Mouse (Mus musculus): ENCODE measurements around the gene 4930522H14Rik.

The 4930522H14Rik gene

GRCm38 (mm10) chr4:109531111-109531510, at the start of gene 4930522H14Rik:
TSS of gene 4930522H14Rik (minus strand) at chr4:109531297.
- no peak for DNase-seq

DNA sequence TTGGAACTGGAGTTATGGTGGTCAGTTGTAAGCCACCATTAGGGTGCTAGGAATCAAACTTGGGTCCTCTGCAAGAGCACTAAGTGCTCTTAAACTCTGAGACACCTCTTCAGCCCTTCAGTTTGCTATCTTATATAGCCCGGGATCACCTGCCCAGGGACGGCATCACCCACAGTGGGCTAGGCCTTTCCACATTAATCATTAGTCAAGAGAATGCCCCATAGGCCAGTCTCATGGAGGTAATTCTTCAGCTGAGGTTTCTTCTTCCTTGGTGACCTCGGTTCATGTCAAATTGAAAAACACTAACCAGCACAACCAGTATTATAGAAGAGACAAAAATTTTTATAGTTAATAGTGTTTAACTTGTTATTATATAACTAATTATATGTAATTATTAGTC, 47.3 kb upstream of the 4930522H14Rik start:
- no peak for DNase-seq

DNA sequence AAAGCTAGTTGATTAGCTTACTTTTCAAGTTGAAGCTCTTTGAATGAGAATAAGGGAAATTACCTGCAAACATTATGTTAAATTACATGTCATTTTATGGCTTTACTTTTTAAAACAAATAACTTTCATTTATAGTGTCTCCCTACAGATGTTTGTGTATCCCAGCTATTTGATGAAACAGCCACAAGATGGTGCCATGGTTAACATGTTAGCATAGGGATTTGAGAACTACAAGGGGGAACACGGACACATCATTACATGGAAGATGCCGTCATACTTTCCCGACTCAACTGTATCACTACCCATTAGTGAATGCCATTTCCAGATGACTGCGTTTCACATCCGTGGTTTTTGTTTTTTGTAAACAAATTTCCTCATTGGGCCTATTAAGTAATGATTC, 45.8 kb upstream of the 4930522H14Rik start:
- DNase-seq = peak in 1 of 2 experiments; percentile 23

GRCm38 (mm10) chr4:109574845-109575244, 43.7 kb upstream of the 4930522H14Rik start:
- DNase-seq = no peak

DNA sequence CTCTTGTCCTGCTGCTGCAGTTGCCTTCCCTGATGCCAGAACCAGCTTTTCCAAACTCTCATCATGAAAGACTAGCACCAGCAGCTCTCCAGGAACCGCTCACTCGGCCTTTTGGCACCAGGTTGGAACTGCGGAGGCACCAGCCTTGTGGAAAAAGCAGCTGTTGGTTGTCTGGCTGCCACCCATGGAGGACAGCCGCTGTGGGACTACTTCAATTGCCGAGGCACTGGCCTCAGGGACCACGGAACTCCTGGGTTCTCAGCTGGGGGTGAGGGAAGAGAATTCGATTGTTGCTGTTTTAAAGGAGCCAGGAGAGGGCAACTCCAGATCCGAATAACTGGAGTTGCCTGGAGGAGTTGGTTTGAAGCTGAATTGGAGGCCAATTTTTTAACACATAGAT, 43.2 kb upstream of the 4930522H14Rik start:
- DNase-seq = no peak

DNA sequence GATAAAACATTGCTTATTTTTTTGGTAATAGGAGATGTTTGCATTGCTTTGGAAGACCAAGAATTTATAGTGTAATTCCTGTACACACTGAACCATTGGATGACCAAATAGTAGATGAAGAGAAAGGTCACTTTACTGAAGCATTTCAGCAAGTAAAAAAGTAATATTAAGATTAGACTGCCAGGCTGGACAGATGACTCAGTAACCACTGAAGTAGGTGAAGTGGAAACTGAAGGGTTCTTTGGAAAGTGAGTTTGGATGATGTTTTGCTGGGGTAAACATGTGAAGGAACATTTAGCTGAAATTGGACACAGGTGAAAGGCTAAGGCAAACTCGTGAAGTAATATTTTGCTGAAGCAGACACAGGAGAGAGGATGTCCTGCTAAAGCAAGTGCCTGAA, 41.5 kb upstream of the 4930522H14Rik start:
- no peak for DNase-seq

DNA sequence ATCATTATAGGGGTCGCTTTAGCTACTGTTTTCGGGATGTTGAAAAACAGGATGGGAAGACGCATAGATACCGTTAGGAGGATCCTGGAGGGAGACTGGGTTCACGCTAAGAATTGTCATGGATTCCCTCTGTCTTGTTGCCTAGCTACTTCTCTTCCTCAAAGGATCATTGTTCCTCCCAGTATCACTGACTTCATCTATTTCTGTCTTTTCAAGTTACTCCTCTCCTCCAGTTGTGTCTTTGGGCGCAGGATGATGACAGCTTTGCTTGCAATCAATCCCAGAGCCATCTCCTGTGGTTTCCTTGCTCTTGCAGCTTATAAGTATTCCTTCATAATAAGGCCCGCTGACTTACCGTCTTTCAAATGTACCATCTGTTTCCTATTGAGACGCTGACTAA, 38.3 kb upstream of the 4930522H14Rik start:
- no peak for DNase-seq

GRCm38 (mm10) chr4:109568959-109569358, 37.9 kb upstream of the 4930522H14Rik start:
- no peak for DNase-seq

- no peak for DNase-seq
Measured at GRCm38 (mm10) chr4:109564711-109565110, 33.6 kb upstream of the 4930522H14Rik start.

- peak; percentile 40 to 51 for DNase-seq
Measured at GRCm38 (mm10) chr4:109550338-109551150, 19.4 kb upstream of the 4930522H14Rik start.

GRCm38 (mm10) chr4:109547306-109547705, 16.2 kb upstream of the 4930522H14Rik start:
- DNase-seq = no peak

GRCm38 (mm10) chr4:109546538-109546937, 15.4 kb upstream of the 4930522H14Rik start:
- DNase-seq = no peak

DNA sequence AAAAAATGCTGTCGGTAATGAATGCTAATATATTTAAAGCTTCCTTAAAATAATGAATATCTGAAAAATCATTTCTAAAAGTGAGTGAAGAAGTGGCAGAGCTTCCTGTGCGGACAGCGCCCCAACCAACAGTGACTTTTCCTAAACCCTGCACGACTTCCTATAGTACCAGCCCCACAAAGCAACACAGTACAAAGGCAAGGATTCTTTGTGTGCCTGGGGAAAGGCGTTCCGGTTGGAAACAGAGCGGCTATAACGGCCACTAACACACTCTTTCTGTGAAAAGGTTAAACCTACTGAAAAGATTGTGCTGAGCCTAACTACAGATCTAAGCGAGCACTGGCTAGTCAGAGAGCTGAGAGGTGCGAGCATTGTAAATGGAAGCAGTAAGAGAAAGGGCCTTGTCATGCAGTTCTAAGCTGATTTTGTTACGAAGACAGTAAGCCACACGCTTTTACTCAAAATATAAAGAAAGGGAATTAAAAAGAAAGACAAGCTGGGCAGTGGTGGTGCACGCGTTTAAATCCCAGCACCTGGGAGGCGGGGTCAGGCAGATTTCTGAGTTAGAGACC, 766 bp downstream of the 4930522H14Rik start:
- DNase-seq = no peak

- peak; percentile 72 to 75 for DNase-seq
Measured at GRCm38 (mm10) chr4:109504885-109505284, 26.2 kb downstream of the 4930522H14Rik start.

DNA sequence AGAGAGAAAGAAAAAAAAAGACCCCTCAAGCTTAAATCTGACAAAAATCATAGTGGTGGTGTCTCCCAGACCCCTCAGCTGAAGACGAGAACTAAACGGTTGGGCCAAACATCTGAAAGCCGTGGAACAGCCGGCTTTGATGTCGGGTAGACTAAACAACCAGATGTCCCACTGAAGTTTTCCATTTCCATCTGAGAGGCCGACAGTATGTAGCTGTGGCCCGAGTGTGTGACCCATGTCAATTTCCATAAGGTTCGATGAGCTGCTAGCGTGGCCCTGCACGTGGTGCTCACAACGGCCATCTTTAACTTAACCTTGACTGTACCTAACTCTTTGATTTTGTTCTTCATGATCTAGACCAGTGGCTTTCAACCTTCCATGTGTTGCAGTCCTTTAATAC, 32.6 kb downstream of the 4930522H14Rik start:
- DNase-seq = no peak

GRCm38 (mm10) chr4:109493581-109493980, 37.5 kb downstream of the 4930522H14Rik start:
- DNase-seq = no peak

- no peak for DNase-seq
Measured at GRCm38 (mm10) chr4:109488812-109489211, 42.3 kb downstream of the 4930522H14Rik start.

- no peak for DNase-seq
Measured at GRCm38 (mm10) chr4:109484621-109485020, 46.5 kb downstream of the 4930522H14Rik start, which contains the start of gene Rnf11. TSS of gene Rnf11 (minus strand) at chr4:109484728.

DNA sequence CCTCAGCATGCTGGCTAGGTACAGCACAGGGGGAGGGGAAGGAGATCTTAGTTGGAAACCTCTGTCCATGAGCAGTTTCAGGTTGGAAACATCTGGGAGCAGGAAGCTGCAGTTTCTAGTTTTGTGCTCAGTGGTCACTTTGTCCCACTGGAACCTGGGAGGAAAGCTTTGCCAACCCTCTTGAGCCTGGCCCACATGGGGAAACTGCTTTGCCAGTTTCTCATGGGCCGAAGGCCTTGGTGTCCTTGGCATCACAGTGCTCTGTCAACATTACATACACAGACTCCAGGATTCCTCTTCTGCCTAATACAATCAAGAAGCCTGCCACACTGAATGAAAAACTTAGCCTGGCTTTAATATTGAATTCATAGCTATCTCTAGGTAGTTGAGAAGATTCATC, 48.4 kb downstream of the 4930522H14Rik start:
- no peak for DNase-seq

DNA sequence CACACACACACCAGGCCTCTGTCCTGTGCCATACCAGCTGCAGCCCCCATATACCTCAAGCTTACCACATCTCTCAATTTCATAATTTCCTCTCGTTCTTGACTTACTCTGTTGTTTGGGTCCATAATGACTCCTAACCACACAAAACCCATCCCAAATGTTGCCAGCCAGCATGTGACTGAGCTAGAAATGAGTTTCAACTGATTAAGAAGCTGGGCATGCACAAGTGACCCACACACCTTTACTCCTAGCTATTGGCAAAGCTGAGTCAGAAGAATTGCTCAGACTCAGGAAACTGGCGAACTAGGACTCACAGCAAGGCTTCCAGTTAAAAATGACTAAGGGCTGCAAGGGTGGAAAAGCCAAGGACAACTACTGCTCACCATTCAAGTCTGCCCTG, 49.7 kb downstream of the 4930522H14Rik start:
- DNase-seq = no peak

- DNase-seq = peak; percentile 24 to 43
Measured at GRCm38 (mm10) chr4:109477454-109477853, 53.6 kb downstream of the 4930522H14Rik start.

- DNase-seq = peak; percentile 92 to 96
Measured at GRCm38 (mm10) chr4:109476554-109477014, 54.5 kb downstream of the 4930522H14Rik start.

- DNase-seq = peak; percentile 55 to 74
Measured at GRCm38 (mm10) chr4:109475577-109476553, 55.2 kb downstream of the 4930522H14Rik start.
